Mouse (Mus musculus) heart, postnatal 0 days (tissue): Measurements from ENCODE around the gene Fam216b. TPM values are rescaled to one million over a fixed set of nuclear protein-coding genes. Genes with fewer than 3 reads are reported as not detected.

Source experiments
- ATAC-seq: fragments of 200-750 bp; cut with Nextera tagmentation; 2 replicates; pipeline ENCODE4 v1.8.0; 2017; ENCODE audit warnings: low read depth, moderate number of reproducible peaks, moderate library complexity; ENCODE audit not compliant: insufficient read depth
- DNase-seq: peaks from one replicate; pipeline ENCODE4 v3.0.0-alpha.2; 2016; ENCODE audit warnings: low spot score
- H3K27ac ChIP-seq: fragments of 300-500 bp; sonication (generic); 2 replicates; pipeline ENCODE4 v1.5.1; 2014; ENCODE audit warnings: low read depth, mild to moderate bottlenecking
- H3K27me3 ChIP-seq: fragments of 300-500 bp; sonication (generic); 2 replicates; pipeline ENCODE4 v1.6.1; 2014; ENCODE audit warnings: low read length, mixed read lengths; ENCODE audit not compliant: control insufficient read depth, insufficient read depth
- H3K36me3 ChIP-seq: fragments of 300-500 bp; sonication (generic); replicated peaks from 2 replicates; pipeline ENCODE4 v1.6.1; 2014; ENCODE audit warnings: low read length, mixed read lengths; ENCODE audit not compliant: control insufficient read depth, insufficient read depth
- H3K4me1 ChIP-seq: fragments of 300-500 bp; sonication (generic); 2 replicates; pipeline ENCODE4 v1.6.1; 2014; ENCODE audit warnings: antibody characterized with exemption; ENCODE audit not compliant: control insufficient read depth, insufficient read depth
- H3K4me2 ChIP-seq: fragments of 300-500 bp; sonication (generic); 2 replicates; pipeline ENCODE4 v1.6.1; 2014; ENCODE audit warnings: low read depth, mild to moderate bottlenecking, low read length, moderate library complexity
- H3K4me3 ChIP-seq: fragments of 300-500 bp; sonication (generic); 2 replicates; pipeline ENCODE4 v1.5.1; 2014; ENCODE audit warnings: low read depth, low read length
- H3K9ac ChIP-seq: fragments of 300-500 bp; sonication (generic); replicated peaks from 2 replicates; pipeline ENCODE4 v1.6.1; 2014; ENCODE audit warnings: low read depth, low read length, mixed read lengths
- H3K9me3 ChIP-seq: fragments of 300-500 bp; sonication (generic); replicated peaks from 2 replicates; pipeline ENCODE4 v1.6.1; 2016; ENCODE audit warnings: low read length; ENCODE audit not compliant: control insufficient read depth
- CTCF ChIP-seq: IDR thresholded peaks from 2 replicates; pipeline ENCODE4 v1.5.1; 2016; ENCODE audit warnings: antibody characterized with exemption, control low read depth, low read depth
- EP300 ChIP-seq: IDR thresholded peaks from 2 replicates; pipeline ENCODE4 v1.6.1; 2016; ENCODE audit warnings: antibody characterized with exemption, low read depth
- WGBS: fragments of 180-500 bp; shearing (Covaris S2); extraction: QIAGEN DNeasy Blood & Tissue Kit; methylation state at CpG from one replicate; pipeline ENCODE4 v1.1.7; 2014; 5-methylcytosine and 5-hydroxymethylcytosine counted together
- polyA plus RNA-seq: library from polyadenylated mRNA; unstranded; fragments of >200 nt; fragmentation: Nextera tagmentation; extraction: Ambion mirVana; gene quantifications from 2 replicates; pipeline ENCODE4 v1.2.1, GENCODE M21; 2015
- total RNA-seq: library from RNA; depleted of rRNA; stranded (reverse); fragments of >200 nt; gene quantifications from 2 replicates; pipeline ENCODE4 v1.2.3, GENCODE M21; 2014; ENCODE audit warnings: low replicate concordance

Gene Fam216b
- total and polyA plus RNA-seq, 2 experiments from 2014 or later: 0.42 TPM; not detected in 1

GRCm38 (mm10) chr14:78117671-78118070 lies 28.9 kb upstream of the Fam216b start:
- WGBS: 90% methylated on average over 4 of the region's 4 CpGs
- no peak for ATAC-seq
- no peaks in the 10 kb centered on the region for H3K27me3 ChIP-seq
- H3K9me3 ChIP-seq: peaks cover 9% of the 10 kb centered on the region; the same call in 1 of the 2 replicates
- no peaks in the 10 kb centered on the region for H3K36me3 ChIP-seq
- no peak for DNase-seq
- no peak overlapping the region for H3K27ac ChIP-seq
- no peak overlapping the region for H3K9ac ChIP-seq
- H3K4me1 ChIP-seq: no peaks in the 10 kb centered on the region
- no peak overlapping the region for H3K4me3 ChIP-seq
- TF ChIP-seq EP300: no peak
- TF ChIP-seq CTCF: no peak
- no peak overlapping the region for H3K4me2 ChIP-seq

DNA sequence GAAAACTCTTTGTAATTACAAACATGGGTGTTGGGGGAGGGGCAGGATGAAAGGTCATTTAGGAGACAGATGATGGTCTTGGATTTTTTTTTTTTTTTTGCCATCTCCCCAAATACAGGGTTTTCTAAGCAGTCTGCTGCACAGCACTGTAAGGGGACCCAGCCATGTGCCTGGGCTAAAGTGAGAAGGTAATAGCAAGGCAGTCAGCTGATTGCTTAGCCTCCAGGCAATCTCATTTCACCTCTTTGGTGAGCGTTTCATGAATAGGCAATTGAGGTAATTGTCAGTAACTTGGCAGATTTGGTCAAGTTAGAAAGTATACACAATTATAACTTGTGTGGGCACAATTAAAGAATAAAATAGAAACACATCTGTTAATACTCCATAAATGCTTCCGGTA lies 28.5 kb upstream of the Fam216b start:
- H3K27me3 ChIP-seq: no peaks in the 10 kb centered on the region
- H3K36me3 ChIP-seq: no peaks in the 10 kb centered on the region
- no peak overlapping the region for H3K9ac ChIP-seq
- DNase-seq (no peak), ATAC-seq (no peak)
- no peak overlapping the region for H3K27ac ChIP-seq
- H3K9me3 ChIP-seq: peaks cover 9% of the 10 kb centered on the region; the same call in 1 of the 2 replicates
- H3K4me2 ChIP-seq: no peak overlapping the region
- TF ChIP-seq CTCF (no peak), EP300 (no peak)
- 92% methylated on average over 2 of the region's 2 CpGs for WGBS
- no peaks in the 10 kb centered on the region for H3K4me1 ChIP-seq
- H3K4me3 ChIP-seq: no peak overlapping the region

DNA sequence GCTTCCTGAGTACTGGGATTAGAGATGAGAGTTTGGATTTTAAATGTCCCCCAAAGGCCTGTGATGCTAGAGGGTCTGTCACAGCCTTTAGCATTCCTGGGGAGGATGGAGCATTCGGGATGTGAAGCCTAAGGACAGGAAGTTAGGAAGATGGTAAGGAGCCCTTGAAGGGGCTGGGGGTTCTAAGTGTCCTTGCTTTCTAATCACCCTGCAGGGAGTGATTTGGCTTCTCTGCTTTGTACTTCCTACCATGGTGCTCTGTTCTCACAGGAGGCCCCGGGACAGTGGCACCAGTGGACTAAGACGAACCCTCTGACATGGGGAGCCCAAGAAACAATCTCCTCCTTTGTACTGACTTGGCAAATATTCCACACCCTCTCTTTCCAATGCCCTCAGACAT lies 23.7 kb upstream of the Fam216b start:
- H3K4me1 ChIP-seq: no peaks in the 10 kb centered on the region
- WGBS: 83% methylated on average over 3 of the region's 3 CpGs
- DNase-seq: no peak

DNA sequence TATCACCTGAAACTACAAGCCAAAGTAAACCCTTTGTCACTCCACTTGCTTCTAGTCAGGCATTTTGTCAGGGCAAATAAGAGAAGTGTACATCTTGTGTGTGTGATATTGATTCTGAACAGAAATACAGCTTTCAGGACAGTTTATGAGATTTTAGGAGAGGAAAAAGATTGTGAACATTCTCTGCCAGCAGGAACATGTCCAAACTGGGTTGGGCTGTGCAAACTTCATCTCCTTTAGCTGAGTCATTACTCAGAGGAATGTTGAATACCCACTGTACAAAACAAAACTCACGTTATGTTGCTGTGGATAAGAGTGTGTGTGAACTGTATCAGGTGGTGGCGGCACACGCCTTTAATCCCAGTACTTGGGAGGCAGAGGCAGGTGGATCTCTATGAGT lies 22.1 kb upstream of the Fam216b start:
- Histone ChIP-seq H3K27ac (no peak overlapping the region), H3K4me3 (no peak overlapping the region), H3K36me3 (no peaks in the 10 kb centered on the region), H3K9ac (no peak overlapping the region), H3K27me3 (no peaks in the 10 kb centered on the region), H3K9me3 (peaks cover 9% of the 10 kb centered on the region; the same call in 1 of the 2 replicates), H3K4me2 (no peak overlapping the region), H3K4me1 (no peaks in the 10 kb centered on the region)
- DNase-seq (no peak), ATAC-seq (no peak)
- no peak for TF ChIP-seq CTCF
- WGBS: 84% methylated on average over 3 of the region's 3 CpGs

More for the DNA sequence above, 23.7 kb upstream of the Fam216b start:
- no peak for ATAC-seq
- Histone ChIP-seq H3K27ac (no peak overlapping the region), H3K4me3 (no peak overlapping the region), H3K27me3 (no peaks in the 10 kb centered on the region), H3K4me2 (no peak overlapping the region), H3K9me3 (peaks cover 9% of the 10 kb centered on the region; the same call in 1 of the 2 replicates), H3K9ac (no peak overlapping the region), H3K36me3 (no peaks in the 10 kb centered on the region)
- TF ChIP-seq CTCF (no peak), EP300 (no peak)

DNA sequence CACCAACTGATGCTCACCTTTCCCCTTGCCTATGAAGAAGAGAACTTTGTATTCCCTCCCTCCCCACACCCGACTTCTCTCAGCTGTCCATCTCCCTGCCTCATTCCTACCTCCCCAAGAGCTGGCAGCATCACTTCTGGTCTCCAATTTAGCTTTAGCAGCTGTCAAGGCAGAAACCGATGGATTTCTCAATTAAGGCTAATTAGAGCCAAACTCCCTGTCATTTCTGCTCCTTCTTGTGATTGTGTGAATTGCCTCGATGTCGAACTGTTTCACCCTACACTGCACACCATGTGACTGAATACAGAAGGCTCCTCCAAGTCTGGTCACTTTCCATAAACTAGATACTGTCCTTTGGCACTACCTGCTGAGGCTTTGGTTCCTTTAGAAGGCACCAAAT lies 20.6 kb upstream of the Fam216b start:
- Histone ChIP-seq H3K36me3 (no peaks in the 10 kb centered on the region), H3K27me3 (no peaks in the 10 kb centered on the region), H3K4me3 (no peak overlapping the region), H3K9ac (no peak overlapping the region), H3K27ac (no peak overlapping the region), H3K9me3 (0 out of 2 replicates have a peak, but pooled peaks cover 4% of the 10 kb centered on the region), H3K4me2 (no peak overlapping the region), H3K4me1 (no peaks in the 10 kb centered on the region)
- DNase-seq (no peak), ATAC-seq (no peak)
- TF ChIP-seq EP300 (no peak), CTCF (no peak)
- WGBS: 71% methylated on average over 4 of the region's 4 CpGs

DNA sequence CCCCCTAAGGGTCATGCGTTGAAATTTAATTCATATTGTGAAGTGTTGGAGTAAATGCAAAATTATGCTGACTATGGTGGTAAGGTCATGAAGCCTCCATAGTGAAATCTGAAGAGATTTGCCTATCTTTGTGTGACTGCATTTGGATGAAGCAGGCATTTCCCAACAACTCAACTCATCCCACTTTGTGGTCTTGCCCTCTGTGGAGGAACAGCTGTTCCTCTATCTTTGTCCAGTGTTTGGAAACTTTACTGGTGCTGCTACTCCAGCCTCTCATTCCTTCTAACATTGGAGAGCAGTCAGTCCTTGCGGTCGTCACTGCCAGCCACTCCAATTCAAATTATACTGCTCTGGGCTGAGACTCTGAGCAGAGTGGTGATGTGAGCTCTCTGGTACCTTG lies 19.6 kb upstream of the Fam216b start:
- H3K4me1 ChIP-seq: no peaks in the 10 kb centered on the region

More for the DNA sequence above, 19.6 kb upstream of the Fam216b start:
- H3K4me3 ChIP-seq: no peak overlapping the region
- no peak overlapping the region for H3K27ac ChIP-seq
- TF ChIP-seq CTCF (peak; percentile 32; the same call in 1 of the 2 replicates), EP300 (no peak)
- no peaks in the 10 kb centered on the region for H3K27me3 ChIP-seq
- H3K4me2 ChIP-seq: no peak overlapping the region
- DNase-seq (no peak), ATAC-seq (no peak)
- no peaks in the 10 kb centered on the region for H3K9me3 ChIP-seq
- H3K9ac ChIP-seq: no peak overlapping the region
- WGBS: 62% methylated on average over 3 of the region's 3 CpGs
- no peaks in the 10 kb centered on the region for H3K36me3 ChIP-seq
